Mouse (Mus musculus) 3T3-L1 (cell line): ENCODE results near the gene Nceh1.
A peak's percentile ranks its signal among the peaks of the same experiment; 100 is the strongest.
"Not testable (repeated sequence)": the region's sequence is repeated elsewhere in the genome, so short reads cannot be mapped to it uniquely, and the experiment has no call there.

Experiments
- DNase-seq: peaks from one replicate; pipeline ENCODE4 v3.0.0-alpha.2; 2015; ENCODE audit warnings: low read depth, low spot score

Nceh1 gene

DNA sequence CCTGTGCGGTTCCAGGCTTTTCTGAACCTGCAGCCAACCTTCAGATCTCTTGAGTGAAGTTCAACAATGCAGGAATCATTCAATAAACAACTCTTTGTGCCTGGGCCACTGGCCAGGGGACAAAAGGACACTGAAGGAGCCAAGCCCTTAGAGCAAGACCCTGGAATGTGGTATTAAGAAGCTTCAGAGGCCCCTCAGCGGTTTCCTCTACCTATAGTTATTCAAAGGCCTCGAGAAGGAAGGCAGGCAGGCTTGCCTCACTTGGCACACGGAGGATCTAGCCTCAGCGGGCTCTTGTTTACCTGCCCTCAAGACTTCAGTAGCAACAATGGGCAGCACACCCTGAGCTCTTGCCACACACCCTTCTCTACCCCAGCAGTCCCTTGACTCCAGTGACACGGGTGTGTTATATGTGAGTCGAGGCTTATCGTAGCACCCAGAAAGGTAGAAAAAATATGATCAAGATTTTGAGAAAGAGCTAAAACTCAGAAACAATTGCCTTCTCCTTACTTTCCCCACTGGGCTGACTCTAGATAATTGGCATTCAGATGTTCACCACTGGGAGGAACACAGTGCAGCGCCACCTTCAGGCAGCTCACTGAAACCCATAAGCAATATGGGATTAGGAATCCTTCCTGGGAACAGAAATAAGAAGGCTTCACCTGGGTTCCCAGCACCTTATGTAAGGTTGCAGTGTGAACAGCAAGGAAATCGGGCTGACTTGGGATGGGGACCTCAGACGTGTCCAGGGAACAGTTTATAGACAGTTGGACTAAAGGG is 46.0 kb downstream of the Nceh1 start:
- DNase-seq = no peak

DNA sequence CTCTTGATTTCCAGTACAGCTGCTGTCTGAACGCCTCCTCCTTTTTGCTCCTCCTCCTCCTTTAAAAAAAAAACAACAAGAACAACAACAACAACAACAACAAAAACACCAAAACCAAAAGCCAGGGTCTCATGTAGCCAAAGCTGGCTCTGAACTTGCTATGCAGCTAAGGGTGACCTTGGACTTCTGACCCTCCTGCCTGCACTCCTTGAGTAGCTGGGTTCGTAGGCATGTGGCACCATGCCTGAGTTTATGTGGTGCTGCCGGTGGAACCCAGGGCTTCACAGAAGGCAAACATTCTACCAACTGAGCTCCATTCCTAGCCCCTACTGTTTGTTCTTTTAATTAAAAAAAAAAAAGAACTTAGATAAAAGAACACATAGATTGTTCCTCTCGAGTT is 50.6 kb downstream of the Nceh1 start:
- DNase-seq = no peak

- no peak for DNase-seq
Observed at GRCm38 (mm10) chr3:27233841-27234240, 51.1 kb downstream of the Nceh1 start.

DNA sequence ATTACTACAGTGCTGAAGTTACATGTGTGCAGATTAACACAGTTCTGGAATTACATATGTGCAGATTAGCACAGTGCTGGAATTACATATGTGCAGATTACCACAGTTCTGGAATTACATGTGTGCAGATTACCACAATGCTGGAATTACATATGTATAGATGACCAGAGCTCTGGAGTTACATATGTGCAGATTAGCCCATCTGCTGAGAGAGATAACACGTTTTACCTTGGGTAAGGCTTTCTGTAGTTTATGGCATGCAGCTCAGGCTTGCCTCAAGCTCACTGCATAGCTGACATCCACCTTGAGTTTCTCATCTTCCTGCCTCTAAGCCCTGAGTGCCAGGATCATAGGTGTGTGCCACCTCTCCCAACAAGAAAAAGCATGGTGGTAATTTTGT is 52.2 kb downstream of the Nceh1 start:
- DNase-seq = no peak

DNA sequence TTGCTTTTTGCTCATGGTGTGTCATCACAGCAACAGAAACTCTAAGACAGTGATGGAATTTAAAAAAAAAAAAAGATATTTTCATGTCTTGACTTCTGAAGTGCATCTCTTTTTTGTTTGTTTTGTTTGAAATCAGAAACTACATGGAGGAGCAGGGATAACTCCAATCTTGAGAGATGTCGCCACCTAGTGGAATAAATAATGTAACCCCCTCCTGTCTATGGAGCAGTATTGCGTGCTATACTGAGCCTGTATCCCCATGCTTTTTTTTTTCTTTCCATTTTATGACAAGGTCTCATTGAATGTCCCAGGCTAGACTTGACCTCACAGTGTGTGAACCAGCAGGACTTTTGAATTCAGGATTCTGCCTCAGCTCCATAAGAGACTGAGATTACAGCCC is 54.5 kb downstream of the Nceh1 start:
- peak; percentile 92 for DNase-seq

- DNase-seq = no peak
Observed at GRCm38 (mm10) chr3:27238563-27238962, 55.8 kb downstream of the Nceh1 start.

DNA sequence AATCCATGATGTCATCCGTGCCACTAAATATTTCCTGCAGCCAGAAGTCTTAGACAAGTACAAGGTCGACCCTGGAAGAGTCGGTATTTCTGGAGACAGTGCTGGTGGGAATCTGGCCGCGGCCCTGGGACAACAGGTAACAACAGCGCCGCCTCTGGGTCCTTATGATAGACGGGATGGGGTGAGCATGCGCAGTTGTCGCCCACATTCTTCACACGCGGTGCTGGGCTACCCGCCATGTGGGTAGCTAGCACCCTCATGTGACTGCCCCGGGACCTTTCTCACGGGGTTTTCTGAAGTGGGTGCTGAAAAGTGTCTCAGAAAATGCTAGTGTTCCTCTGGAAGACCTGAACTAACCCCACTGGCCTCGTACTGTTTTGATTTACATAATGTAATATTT is 56.8 kb downstream of the Nceh1 start:
- DNase-seq = no peak

- no peak for DNase-seq
Observed at GRCm38 (mm10) chr3:27241864-27242263, 59.1 kb downstream of the Nceh1 start.

DNA sequence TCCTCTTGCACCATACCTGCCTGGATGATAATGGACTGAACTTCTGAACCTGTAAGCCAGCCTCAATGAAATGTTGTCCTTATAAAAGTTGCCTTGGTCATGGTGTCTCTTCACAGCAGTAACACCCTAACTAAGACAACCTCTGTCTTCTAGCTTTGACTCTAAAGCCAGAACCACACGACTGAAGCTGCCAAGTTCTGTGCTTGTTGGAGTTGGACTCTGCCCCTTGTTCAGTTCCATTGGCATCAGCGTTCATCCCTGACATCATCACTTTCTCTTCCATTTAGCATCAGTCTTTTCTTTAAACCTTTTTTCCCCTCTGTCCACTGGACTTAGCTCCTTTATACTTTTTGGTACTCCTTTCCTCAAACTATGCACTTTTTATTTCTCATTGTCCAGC is 63.4 kb downstream of the Nceh1 start:
- DNase-seq = no peak

DNA sequence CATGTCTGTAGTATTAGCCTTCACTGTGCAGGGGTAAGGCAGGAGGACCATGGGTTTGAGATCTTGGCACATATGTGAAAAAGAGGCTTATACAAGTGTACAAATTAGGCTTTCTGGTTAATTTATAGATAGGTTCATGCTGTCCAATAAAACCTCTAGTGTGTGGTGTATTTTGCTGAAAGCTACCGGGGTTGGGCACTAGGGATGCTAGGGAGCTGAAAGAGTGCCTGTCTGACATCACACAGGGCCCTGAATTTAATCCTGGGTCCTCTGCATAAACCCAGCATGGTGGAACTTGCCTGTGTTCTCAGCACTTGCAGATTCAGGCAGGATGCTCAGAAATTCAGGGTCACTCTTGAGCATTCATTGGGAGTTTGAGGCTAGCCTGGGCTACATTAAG is 65.0 kb downstream of the Nceh1 start:
- DNase-seq = no peak

- no peak for DNase-seq
Observed at GRCm38 (mm10) chr3:27249030-27249429, 66.3 kb downstream of the Nceh1 start.

GRCm38 (mm10) chr3:27250936-27251335 is 68.2 kb downstream of the Nceh1 start:
- DNase-seq = peak; percentile 58

DNA sequence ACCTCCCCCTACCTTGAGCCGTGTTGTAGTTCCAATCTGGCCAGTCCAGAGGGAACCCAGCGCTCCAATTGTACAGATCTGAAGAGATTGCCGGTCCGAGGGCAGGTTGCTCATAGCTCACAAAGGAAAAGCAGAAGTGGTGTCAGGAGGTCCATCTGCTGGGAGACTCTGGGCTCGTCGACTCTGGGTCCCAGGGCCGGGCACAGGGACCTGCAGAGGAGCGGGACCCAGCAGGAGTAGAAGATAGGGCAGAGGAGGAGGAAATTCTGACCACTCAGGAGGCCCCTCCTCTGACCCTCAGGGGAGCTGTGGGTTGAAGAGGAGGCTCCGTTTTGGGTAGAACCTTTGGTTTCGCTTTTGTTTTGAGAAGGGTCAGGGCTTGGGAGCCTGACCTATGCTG is 75.7 kb downstream of the Nceh1 start:
- DNase-seq = no peak

DNA sequence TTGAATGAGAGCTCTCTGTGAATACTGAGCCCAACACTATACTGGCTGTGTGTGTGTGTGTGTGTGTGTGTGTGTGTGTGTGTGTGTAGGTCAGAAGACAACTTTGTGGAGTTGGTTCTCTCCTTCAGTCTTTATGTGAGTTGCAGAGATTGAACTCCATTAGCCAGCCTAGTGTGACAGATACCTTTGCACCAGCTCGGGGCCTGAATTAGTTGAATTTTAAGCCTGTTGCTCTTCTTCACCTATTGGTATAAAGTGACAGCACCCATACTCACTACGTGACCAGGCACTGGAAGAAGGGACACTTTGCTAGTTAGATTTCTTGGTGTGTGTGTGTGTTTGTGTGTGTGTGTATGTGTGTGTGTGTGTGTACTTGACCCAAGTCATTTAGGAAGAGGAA is 77.6 kb downstream of the Nceh1 start:
- no peak for DNase-seq

GRCm38 (mm10) chr3:27267327-27267726 is 84.6 kb downstream of the Nceh1 start:
- no peak for DNase-seq

DNA sequence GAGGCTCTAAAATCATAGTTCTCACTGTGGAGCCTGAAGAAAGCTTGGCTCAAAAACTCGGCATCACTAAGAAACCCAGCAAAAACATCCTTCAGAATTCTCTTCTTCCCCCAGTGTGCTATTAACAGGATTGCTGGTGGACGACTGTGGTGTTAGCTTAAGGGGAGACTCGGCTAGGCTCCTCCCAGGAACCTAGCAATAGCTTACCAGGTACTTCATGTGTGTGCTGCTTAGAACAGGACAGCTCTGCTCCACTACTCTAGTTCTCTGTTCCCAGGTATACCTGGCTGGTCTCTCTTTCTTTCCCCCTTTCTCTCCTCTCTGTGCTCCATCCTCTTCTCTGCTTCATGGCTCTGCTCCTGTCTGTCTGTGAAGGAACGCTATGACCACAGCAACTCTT is 85.1 kb downstream of the Nceh1 start:
- DNase-seq = no peak

- no peak for DNase-seq
Observed at GRCm38 (mm10) chr3:27269151-27269550, 86.4 kb downstream of the Nceh1 start.

DNA sequence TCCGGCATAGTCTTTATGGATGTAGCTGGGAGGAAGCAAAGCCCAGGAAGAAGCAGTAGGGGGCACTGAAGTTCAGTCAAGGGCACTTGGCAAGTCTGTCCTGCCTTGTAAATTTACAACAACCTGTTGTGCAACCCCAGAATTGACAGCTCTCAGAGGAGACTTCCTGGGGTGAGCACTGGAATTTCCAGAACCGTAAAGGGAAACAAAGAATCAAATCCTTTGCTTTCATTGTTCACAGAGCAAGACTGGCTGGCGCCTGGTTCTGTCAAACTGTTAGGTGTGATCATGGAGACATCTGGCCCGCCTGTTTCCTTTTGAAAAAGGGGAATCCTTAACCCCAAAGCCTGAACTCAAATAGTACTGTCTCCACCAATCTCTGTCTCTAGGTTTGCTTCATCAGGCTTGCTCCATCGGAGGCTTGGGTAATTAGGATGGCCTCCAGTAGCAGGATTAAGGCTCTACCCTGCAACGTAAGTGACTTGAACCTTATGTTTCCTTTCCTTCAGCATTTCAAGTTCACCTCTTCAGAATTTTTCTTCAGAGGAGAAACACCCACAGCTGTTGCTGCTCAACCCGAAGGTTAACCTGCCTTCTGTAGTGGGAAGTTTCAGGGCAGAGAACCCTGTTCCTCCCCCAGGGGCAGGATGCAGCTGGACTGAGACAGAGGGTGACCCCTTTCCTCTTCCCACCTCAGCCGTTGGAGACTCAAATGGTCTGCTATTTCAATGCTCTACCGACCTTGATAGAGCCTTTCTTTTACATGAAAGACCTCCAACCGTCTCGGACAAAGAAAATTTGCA is 87.6 kb downstream of the Nceh1 start:
- peak; percentile 27 for DNase-seq

- DNase-seq = no peak
Observed at GRCm38 (mm10) chr3:27272926-27273745, 90.4 kb downstream of the Nceh1 start.

DNA sequence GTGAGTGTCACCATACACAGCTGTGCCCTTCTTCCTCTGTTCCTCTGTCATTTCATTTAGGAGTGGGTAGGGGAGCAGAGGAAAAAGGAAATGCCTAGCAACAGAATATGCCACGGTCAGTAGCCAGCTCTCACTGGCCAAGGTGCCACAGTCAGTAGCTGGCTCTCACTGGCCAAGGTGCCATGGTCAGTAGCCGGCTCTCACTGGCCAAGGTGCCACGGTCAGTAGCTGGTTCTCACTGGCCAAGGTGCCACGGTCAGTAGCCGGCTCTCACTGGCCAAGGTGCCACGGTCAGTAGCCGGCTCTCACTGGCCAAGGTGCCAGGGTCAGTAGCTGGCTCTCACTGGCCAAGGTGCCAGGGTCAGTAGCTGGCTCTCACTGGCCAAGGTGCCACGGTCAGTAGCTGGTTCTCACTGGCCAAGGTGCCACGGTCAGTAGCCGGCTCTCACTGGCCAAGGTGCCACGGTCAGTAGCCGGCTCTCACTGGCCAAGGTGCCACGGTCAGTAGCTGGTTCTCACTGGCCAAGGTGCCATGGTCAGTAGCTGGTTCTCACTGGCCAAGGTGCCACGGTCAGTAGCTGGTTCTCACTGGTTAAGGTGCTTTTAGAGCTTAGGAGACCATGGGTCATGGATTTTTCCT is 96.6 kb downstream of the Nceh1 start:
- DNase-seq = not testable (repeated sequence)

GRCm38 (mm10) chr3:27280280-27280749 is 97.5 kb downstream of the Nceh1 start:
- peak; percentile 20 for DNase-seq
